Mouse (Mus musculus) midbrain, embryonic 10.5 days (tissue): Measurements from ENCODE around the gene Bola2. TPM values are rescaled to one million over a fixed set of nuclear protein-coding genes. Genes with fewer than 3 reads are reported as not detected.
"Not testable (repeated sequence)": the region's sequence is repeated elsewhere in the genome, so short reads cannot be mapped to it uniquely, and the experiment has no call there.

Source experiments
- DNase-seq: peaks from one replicate; pipeline ENCODE4 v3.0.0-alpha.2; 2017; ENCODE audit warnings: low spot score
- H3K27ac ChIP-seq: fragments of 300-500 bp; sonication (generic); replicated peaks from 2 replicates; pipeline ENCODE4 v1.5.1; 2016; ENCODE audit warnings: mild to moderate bottlenecking
- H3K27me3 ChIP-seq: fragments of 300-500 bp; sonication (generic); 2 replicates; pipeline ENCODE4 v1.6.1; 2016; ENCODE audit warnings: low read depth, mild to moderate bottlenecking; ENCODE audit not compliant: poor library complexity, severe bottlenecking
- H3K36me3 ChIP-seq: fragments of 300-500 bp; sonication (generic); 2 replicates; pipeline ENCODE4 v1.6.1; 2016; ENCODE audit warnings: mild to moderate bottlenecking, moderate library complexity
- H3K4me1 ChIP-seq: fragments of 300-500 bp; sonication (generic); 2 replicates; pipeline ENCODE4 v1.6.1; 2016
- H3K4me3 ChIP-seq: fragments of 300-500 bp; sonication (generic); 2 replicates; pipeline ENCODE4 v1.5.1; 2016; ENCODE audit warnings: mild to moderate bottlenecking, moderate library complexity
- H3K9me3 ChIP-seq: fragments of 300-500 bp; sonication (generic); replicated peaks from 2 replicates; pipeline ENCODE4 v1.6.1; 2016; ENCODE audit warnings: mild to moderate bottlenecking
- WGBS: fragments of 180-500 bp; shearing (Covaris S2); methylation state at CpG from one replicate; pipeline ENCODE4 v1.1.7; 2016; 5-methylcytosine and 5-hydroxymethylcytosine counted together
- polyA plus RNA-seq: library from polyadenylated mRNA; unstranded; fragments of >200 nt; fragmentation: Nextera tagmentation; extraction: Ambion mirVana; gene quantifications from 2 replicates; pipeline ENCODE4 v1.2.1, GENCODE M21; 2016

Bola2 gene
- polyA plus RNA-seq, 1 experiment from 2014 or later, result 216 TPM

DNA sequence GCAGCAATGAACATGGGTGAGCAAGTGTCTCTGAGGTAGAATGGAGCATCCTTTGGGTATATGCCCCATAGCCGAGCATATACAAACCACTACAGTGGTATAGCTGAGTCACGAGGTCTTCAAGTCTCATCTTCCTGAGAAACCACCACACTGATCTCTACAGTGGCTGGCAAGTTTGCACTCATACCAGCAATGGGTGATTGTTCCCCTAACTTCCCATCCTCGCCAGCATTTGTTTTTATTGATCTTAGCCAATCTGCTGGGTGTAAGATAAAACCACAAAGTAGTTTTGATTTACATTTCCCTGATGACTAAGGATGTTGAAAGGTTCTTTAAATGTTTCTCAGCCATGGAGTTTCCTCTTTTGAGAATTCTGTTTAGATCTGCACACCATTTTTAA is 29.9 kb downstream of the Bola2 start:
- WGBS, result 79% methylated on average over 3 of the region's 3 CpGs

DNA sequence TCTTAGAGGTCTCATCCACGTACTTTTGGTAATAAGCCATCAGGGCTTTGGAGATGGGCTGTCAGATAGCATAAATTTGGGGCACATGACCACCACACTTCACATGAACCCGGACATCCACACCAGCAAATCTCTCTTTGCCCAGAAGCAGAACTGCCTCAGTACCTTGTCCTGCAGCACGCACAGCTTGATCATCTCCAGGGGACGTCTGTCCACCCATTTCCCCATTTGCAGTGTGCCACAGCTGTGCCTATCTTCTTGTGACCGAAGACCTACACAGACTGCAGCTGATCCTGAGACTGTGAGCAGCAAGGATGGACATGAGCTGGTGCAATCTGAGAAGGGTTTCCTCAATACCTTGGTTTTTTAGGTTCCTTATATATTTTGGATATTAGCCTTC is 30.5 kb downstream of the Bola2 start:
- no peaks in the 10 kb centered on the region for H3K4me1 ChIP-seq
- H3K27ac ChIP-seq, result no peak overlapping the region
- no peak for DNase-seq
- no peaks in the 10 kb centered on the region for H3K27me3 ChIP-seq
- WGBS, result 82% methylated on average over 5 of the region's 5 CpGs
- no peak overlapping the region for H3K4me3 ChIP-seq
- no peaks in the 10 kb centered on the region; the same call in 1 of the 2 replicates for H3K9me3 ChIP-seq
- H3K36me3 ChIP-seq, result no peaks in the 10 kb centered on the region

More for the DNA sequence above, 29.9 kb downstream of the Bola2 start:
- no peaks in the 10 kb centered on the region for H3K36me3 ChIP-seq
- no peak for DNase-seq
- H3K9me3 ChIP-seq, result no peaks in the 10 kb centered on the region; the same call in 1 of the 2 replicates
- no peaks in the 10 kb centered on the region for H3K27me3 ChIP-seq
- H3K4me1 ChIP-seq, result no peaks in the 10 kb centered on the region
- no peak overlapping the region for H3K4me3 ChIP-seq
- H3K27ac ChIP-seq, result no peak overlapping the region

DNA sequence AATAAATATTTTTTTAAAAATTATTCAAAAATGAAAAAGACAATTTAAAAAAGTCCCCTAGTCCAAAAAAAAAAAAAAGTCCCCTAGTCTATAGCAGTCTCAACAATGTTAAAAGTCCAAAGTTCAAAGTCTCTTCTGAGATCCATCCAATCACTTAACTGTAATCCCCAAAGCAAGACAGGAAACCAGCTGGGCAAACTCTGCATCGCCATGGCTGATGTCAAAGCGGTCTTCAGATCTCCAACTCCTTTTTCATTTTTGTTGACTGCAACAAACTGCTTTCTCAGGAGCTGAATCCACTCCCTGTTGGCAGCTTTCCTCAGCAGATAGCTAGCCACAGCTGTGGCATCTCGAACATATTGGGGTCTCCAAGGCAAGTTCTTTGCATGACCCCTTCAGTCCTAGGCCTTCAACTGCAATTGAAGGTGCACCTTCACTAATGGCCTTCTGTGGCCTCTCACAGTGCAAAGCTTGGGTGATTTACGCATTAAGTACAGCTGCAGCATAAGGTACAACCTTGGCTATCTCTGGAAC is 35.1 kb downstream of the Bola2 start:
- H3K9me3 ChIP-seq, H3K36me3 ChIP-seq, H3K27ac ChIP-seq, DNase-seq, H3K27me3 ChIP-seq, H3K4me1 ChIP-seq, H3K4me3 ChIP-seq: not testable (repeated sequence)
- 93% methylated on average over 4 of the region's 4 CpGs for WGBS

DNA sequence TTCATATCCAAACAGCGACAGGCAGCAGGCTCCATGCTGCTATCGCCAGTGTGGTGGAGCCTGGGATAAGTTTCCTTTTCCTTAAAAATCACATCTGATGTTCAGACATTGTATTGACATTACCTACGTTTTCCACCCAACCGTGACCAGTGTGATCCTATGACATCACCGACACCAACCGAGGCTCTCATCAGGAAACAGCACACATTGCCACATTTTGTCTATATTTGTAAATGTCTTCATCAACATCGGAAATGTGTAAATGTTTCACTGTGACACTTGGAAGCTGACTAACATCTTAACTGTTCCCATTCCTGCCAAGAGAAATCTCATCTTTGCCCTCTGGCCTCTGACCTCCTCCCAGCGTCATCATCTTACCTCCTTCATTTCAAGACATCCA is 40.9 kb downstream of the Bola2 start:
- H3K36me3 ChIP-seq, result no peaks in the 10 kb centered on the region
- H3K4me3 ChIP-seq, result no peak overlapping the region
- no peak overlapping the region for H3K27ac ChIP-seq
- H3K27me3 ChIP-seq, result no peaks in the 10 kb centered on the region
- H3K4me1 ChIP-seq, result 0 out of 2 replicates have a peak, but pooled peaks cover 3% of the 10 kb centered on the region
- no peaks in the 10 kb centered on the region for H3K9me3 ChIP-seq
- DNase-seq, result no peak
- 76% methylated on average over 8 of the region's 8 CpGs for WGBS

DNA sequence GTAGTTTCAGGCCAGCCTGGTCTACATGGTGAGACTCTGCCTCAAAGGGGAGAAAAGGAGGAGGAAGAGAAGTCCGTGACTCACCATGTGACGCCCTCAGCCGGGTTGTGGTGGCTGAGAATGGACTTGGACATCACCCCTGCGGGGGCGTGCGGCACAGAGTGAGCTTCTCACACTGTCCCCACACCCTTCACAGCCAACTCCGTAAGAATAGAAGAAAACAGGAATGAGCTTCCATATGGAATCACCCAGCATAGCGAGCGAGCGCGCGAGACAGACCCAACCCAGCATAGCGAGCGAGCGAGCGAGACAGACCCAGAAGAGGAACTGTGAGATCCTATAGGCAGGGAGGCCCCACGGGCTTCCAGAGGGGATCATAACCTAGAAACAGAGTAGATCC is 44.4 kb downstream of the Bola2 start:
- no peak for DNase-seq
- Histone ChIP-seq H3K4me3 (no peak overlapping the region), H3K36me3 (no peaks in the 10 kb centered on the region), H3K4me1 (0 out of 2 replicates have a peak, but pooled peaks cover 3% of the 10 kb centered on the region), H3K27ac (no peak overlapping the region; the same call in 1 of the 2 replicates), H3K27me3 (no peaks in the 10 kb centered on the region), H3K9me3 (no peaks in the 10 kb centered on the region)
- 86% methylated on average over 17 of the region's 17 CpGs for WGBS

DNA sequence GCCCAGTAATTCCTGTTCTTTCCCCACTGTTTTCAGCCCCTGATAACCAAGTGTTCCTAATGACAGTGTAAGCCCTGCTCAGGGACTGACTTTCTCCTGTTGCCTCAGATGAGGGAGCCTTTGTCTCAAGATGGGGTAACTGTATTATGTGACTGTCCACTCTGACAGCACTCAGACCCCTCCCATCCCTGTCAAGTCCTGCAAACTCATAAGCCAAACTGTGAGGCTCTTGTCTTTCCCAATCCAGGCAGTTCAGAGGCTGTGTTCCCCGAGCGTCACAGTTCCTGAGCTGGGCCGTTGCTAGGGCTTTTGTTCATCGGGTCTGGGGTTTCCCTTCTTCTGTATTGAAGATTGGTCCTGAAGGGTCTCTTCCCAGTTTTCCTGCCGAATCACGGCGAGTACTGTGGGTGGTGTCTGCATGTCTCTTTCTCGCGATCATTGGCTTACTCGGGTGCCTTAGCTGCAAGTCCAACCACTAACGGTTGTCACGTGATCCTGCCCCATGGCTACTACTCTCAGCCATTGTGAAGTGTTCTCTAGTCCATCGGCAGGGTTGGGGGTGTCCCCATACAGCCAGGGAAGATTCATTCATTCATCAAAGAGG is 45.0 kb downstream of the Bola2 start:
- 82% methylated on average over 13 of the region's 13 CpGs for WGBS
- no peaks in the 10 kb centered on the region for H3K27me3 ChIP-seq
- H3K4me1 ChIP-seq, result 0 out of 2 replicates have a peak, but pooled peaks cover 3% of the 10 kb centered on the region
- H3K36me3 ChIP-seq, result no peaks in the 10 kb centered on the region
- no peaks in the 10 kb centered on the region for H3K9me3 ChIP-seq
- DNase-seq, result no peak
- H3K4me3 ChIP-seq, result no peak overlapping the region
- no peak overlapping the region for H3K27ac ChIP-seq

DNA sequence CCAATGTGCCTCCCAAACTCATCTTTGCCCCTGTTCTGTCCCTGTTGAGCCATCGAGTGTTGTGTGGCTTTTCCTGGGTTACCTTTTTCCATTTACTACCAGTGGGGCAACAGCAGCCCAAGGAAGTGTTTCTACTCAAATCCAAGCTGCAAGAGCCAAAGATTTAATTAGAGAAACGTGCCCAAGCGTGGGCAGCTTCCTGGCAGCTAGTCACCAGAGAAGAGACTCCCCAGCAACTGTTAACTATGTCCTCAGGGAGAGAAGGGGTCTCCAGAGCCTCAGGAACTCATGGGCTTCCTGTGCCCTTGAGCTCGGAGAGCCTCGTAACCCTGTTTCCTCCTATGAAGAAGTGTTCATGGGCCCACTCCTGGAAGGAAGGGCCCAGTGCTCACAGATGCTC is 45.8 kb downstream of the Bola2 start:
- H3K4me3 ChIP-seq, result no peak overlapping the region
- H3K27ac ChIP-seq, result no peak overlapping the region
- DNase-seq, result no peak
- WGBS, result 83% methylated on average over 5 of the region's 5 CpGs
- no peaks in the 10 kb centered on the region for H3K9me3 ChIP-seq
- no peaks in the 10 kb centered on the region for H3K27me3 ChIP-seq
- 0 out of 2 replicates have a peak, but pooled peaks cover 3% of the 10 kb centered on the region for H3K4me1 ChIP-seq
- no peaks in the 10 kb centered on the region for H3K36me3 ChIP-seq

DNA sequence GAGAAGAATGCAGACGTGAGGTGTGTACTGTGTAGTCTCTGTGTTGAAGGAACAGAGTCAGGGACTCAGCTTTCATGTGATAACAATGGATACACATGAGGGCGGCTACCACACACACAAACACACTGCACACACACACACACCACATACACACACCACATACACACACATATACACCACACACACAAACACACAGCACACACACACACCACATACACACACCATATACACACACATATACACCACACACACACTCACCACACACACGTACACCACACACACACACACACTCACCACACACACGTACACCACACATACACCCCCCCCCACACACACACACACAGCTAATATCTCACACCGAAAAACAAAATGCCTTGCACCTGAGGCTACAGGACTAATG is 46.3 kb downstream of the Bola2 start:
- no peaks in the 10 kb centered on the region for H3K36me3 ChIP-seq
- no peaks in the 10 kb centered on the region for H3K9me3 ChIP-seq
- no peak for DNase-seq
- 88% methylated on average over 5 of the region's 5 CpGs for whole genome bisulfite sequencing
- no peak overlapping the region for H3K4me3 ChIP-seq
- H3K4me1 ChIP-seq, result 0 out of 2 replicates have a peak, but pooled peaks cover 3% of the 10 kb centered on the region
- no peak overlapping the region for H3K27ac ChIP-seq
- H3K27me3 ChIP-seq, result no peaks in the 10 kb centered on the region

DNA sequence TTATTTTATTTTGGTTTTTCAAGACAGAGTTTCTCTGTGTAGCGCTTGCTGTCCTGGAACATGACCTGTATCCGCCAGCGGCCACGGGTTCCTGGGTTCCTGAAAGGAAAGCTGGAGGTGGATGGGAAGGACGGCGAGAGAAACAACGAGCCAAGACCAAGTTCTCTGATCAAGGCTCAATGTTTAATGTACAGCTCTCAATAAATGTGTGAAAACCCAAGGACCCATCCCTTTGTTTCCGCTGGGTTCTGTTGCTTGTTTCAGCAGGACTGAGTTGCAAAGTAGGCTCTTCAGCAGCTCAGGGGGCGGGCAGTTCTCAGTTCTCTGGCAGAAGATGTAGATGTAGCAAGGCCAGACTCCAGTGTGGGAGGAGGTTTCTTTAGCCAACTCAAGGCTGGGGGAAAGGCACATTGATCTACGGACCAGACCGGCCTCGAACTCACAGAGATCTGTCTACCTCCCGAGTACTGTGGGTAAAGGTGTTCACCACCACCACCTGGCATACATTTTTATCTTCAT is 46.8 kb downstream of the Bola2 start:
- Histone ChIP-seq H3K27ac (no peak overlapping the region), H3K36me3 (no peaks in the 10 kb centered on the region), H3K4me1 (peaks cover 7% of the 10 kb centered on the region; the same call in 1 of the 2 replicates), H3K9me3 (no peaks in the 10 kb centered on the region), H3K4me3 (no peak overlapping the region), H3K27me3 (no peaks in the 10 kb centered on the region)
- 91% methylated on average over 13 of the region's 13 CpGs for WGBS
- DNase-seq, result no peak

DNA sequence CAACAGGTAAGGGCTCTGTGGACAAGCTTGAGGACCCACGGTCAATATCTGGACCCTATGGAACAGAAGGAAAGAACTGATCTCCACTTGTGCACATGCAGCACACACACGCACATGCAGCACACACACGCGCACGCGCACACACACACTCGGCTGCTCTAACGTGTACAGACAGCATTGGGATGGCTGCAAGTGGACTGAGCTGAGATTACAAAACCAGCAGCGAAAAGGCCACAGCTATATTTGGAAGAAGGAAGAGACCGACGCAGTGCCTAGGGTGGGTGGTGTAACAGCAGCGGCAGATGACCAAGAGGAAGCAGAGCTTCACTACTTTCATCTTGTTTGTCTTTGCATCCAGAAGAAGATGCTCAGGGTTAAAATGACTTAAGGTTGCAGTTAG is 50.9 kb downstream of the Bola2 start:
- Histone ChIP-seq H3K36me3 (no peaks in the 10 kb centered on the region), H3K4me1 (peaks cover 4% of the 10 kb centered on the region; the same call in 1 of the 2 replicates), H3K27ac (no peak overlapping the region), H3K9me3 (no peaks in the 10 kb centered on the region), H3K4me3 (no peak overlapping the region), H3K27me3 (no peaks in the 10 kb centered on the region)
- no peak for DNase-seq
- 95% methylated on average over 12 of the region's 12 CpGs for WGBS

DNA sequence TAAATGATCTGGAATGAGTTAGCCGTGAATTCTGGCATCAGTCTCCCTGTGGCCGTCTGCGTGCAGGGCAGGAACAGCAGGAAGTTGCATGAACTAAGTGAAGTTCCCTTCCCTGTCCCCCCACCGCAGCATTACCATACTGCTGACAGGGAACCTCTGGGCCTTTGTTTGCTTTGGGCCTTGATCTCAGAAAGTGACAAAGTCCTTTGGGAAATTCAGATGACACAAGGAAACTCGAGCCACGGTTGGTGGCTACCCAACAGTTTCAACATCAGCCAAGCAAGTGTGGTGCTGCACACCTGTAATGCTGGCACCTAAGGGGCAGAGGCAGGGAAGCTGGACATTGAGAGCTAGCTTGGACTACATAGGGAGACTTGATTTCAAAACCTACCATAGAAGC is 51.6 kb downstream of the Bola2 start:
- peaks cover 4% of the 10 kb centered on the region; the same call in 1 of the 2 replicates for H3K4me1 ChIP-seq
- H3K36me3 ChIP-seq, result no peaks in the 10 kb centered on the region
- no peaks in the 10 kb centered on the region for H3K27me3 ChIP-seq
- H3K27ac ChIP-seq, result no peak overlapping the region; the same call in 1 of the 2 replicates
- H3K4me3 ChIP-seq, result no peak overlapping the region
- no peak for DNase-seq
- 55% methylated on average over 6 of the region's 6 CpGs for WGBS
- no peaks in the 10 kb centered on the region for H3K9me3 ChIP-seq

DNA sequence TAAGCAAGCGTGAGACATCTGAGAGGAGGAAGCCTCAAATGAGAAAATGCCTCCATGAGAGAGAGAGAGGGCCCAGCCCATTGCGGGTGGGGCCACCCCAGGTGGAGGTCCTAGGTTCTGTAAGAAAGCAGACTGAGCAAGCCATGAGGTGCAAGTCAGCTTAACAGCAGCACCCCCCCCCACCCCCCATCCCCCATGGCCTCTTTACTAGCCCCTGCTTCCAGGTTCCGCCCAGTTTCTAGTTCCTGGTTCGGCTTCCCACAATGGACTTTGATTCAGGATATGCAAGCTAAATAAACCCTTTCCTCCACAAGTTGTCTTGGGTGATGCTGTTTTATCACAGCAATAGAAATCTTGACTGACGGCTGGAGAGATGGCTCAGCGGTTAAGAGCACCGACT is 53.6 kb downstream of the Bola2 start:
- Histone ChIP-seq H3K4me1 (peaks cover 4% of the 10 kb centered on the region; the same call in 1 of the 2 replicates), H3K27ac (no peak overlapping the region), H3K27me3 (no peaks in the 10 kb centered on the region), H3K4me3 (no peak overlapping the region), H3K36me3 (no peaks in the 10 kb centered on the region), H3K9me3 (no peaks in the 10 kb centered on the region)
- no peak for DNase-seq
- 78% methylated on average over 7 of the region's 7 CpGs for WGBS
